Mouse (Mus musculus): ENCODE measurements around the gene Npepps. TPM values are rescaled to one million over a fixed set of nuclear protein-coding genes. Genes with fewer than 3 reads are reported as not detected.

Npepps gene
- polyA plus RNA-seq, 1 experiment from 2014 or later, result 98.7 TPM

DNA sequence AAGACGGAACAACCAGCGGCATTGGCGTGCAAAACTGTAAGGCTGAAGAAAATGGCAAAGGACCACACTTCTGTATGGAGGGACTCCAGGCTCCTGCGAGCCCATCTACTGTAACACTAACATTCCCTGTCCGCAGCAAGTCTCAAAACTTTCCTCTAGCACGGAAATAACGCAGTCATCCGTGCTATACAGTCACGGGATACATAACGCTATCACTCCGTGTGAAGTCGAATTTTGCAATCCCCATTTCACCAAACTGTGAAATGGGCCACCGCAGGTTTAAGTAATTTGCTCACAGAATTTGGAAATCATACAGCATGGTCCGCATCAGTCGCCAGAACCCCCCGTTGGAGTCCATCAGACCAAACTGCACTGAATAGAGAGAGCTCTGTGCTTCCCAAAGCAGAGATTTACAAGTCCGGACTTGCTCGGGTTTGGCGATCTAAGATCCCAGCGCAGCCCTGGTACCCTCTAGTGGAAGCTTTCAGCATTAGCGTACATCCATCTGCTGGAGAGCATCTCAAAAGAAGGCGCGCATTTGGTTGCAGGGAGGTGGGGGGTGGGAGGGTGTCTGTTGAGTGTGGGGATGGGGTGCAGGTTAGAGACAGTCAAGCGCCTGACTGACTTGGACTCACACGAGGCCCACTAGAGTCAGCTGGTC lies 29.6 kb upstream of the Npepps start:
- Histone ChIP-seq H3K27me3 (ENCODE audit: insufficient read depth, poor library complexity, severe bottlenecking) (peaks cover 18% of the 10 kb centered on the region; the same call in 1 of the 2 replicates), H3K4me1 (replicated peaks) (peaks cover 26% of the 10 kb centered on the region), H3K27ac (peak overlapping the region; percentile 82), H3K4me3 (peak overlapping the region; percentile 56), H3K36me3 (no peaks in the 10 kb centered on the region), H3K9me3 (no peaks in the 10 kb centered on the region)
- WGBS, result under 1% methylated on average over 25 of the region's 25 CpGs
- DNase-seq (ENCODE audit: low spot score), result peak; percentile 85

DNA sequence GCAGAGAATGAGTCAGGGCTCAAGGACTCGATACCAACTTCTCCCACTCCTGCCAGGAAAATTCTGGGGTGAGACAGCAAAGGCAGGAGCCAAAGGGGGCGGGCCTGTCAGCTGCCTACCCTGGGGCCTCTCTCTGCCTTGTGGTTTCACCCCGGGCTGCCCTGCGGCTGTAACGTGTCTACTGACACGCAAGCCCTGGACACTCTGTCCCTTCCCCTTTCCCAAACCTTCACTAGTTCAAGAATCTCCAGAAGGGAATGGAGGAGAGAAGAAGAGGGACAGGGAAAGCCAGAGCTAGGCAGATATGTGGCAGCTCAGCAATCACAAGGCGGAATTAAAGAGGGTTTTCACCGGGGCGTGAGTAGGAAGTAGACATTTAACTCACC lies 29.0 kb upstream of the Npepps start:
- H3K9me3 ChIP-seq, result no peaks in the 10 kb centered on the region
- H3K27ac ChIP-seq, result peak overlapping the region; percentile 82
- no peaks in the 10 kb centered on the region for H3K36me3 ChIP-seq
- WGBS, result 4% methylated on average over 9 of the region's 9 CpGs
- H3K4me3 ChIP-seq, result peak overlapping the region; percentile 56
- peak; percentile 25 for DNase-seq (ENCODE audit: low spot score)
- peaks cover 25% of the 10 kb centered on the region for H3K4me1 ChIP-seq (replicated peaks)
- peaks cover 18% of the 10 kb centered on the region; the same call in 1 of the 2 replicates for H3K27me3 ChIP-seq (ENCODE audit: insufficient read depth, poor library complexity, severe bottlenecking)

DNA sequence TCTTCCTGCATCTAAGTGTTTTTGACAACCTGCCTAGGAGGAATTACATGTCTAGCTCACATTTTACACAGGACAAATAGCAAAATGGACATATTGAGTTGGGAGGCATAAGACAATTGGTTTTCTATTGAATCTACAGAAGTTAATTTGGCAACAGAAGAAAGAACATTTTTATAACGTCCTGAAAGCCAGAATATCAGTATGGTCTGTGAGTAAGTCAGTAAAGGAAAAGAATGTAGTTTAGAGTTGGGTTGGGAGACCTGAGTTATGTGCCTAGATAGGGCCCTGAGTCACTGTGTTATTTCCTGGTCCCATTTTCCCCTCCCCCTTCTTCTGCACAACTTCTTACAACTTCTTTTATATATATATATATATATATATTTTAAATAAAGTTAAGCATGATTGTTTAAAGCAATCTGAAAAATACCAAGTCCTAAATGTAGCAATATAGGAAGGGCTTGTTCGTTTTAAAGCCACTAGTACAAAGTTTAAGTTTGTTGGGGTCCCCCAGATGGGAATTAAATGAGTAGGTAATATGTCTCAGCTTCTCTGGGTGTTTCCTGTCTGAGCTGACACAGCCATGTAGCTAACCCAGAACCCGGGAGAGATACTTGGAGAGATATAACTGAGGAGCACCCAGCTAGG lies 28.5 kb upstream of the Npepps start:
- DNase-seq (ENCODE audit: low spot score), result no peak
- WGBS, result 51% methylated on average over 3 of the region's 3 CpGs
- H3K4me3 ChIP-seq, result peak overlapping the region; percentile 56
- H3K9me3 ChIP-seq, result no peaks in the 10 kb centered on the region
- H3K27ac ChIP-seq, result 0 out of 2 replicates have a peak overlapping the region, but pooled peaks have one; percentile 82
- peaks cover 25% of the 10 kb centered on the region for H3K4me1 ChIP-seq (replicated peaks)
- H3K27me3 ChIP-seq (ENCODE audit: insufficient read depth, poor library complexity, severe bottlenecking), result peaks cover 18% of the 10 kb centered on the region; the same call in 1 of the 2 replicates
- no peaks in the 10 kb centered on the region for H3K36me3 ChIP-seq

DNA sequence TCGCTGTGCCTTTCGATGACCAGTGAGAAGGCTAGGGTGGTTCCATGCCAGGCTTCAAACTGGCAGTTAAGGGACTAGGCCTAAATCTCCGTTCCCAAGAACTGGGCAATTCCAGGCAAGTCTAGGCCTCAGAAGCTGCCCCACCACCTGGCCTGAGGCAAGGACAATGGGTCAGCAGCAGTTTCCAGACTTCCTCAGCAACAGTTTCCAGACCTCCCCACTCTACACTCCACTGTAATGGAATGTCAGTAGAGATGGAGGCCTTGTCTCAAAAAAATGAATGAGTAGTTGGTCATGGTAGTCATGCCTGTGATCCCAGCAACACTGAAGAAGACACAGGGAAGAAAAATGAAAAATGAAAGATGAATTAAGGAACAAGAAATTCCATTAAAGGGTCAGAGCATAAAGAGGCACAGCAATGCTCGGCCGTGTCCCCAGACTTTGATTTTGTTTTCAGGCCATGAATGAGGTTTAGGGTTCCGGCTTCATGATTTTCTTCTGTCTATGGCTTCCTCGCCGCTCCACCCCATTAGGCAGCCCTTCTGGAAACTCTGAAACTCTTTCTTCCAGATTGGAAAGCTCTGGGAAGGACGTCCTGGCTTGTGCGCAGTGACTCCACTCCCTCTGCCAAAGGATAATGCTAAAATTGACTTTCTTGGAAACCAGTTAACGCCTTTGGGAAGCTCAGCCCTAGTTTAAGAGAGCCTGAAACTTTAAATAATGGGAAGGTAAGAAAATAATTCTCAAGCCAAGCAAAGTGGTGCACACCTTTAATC lies 27.0 kb upstream of the Npepps start:
- no peaks in the 10 kb centered on the region for H3K9me3 ChIP-seq
- DNase-seq (ENCODE audit: low spot score), result no peak
- H3K36me3 ChIP-seq, result no peaks in the 10 kb centered on the region
- H3K4me3 ChIP-seq, result no peak overlapping the region
- H3K27me3 ChIP-seq (ENCODE audit: insufficient read depth, poor library complexity, severe bottlenecking), result peaks cover 18% of the 10 kb centered on the region; the same call in 1 of the 2 replicates
- WGBS, result 94% methylated on average over 11 of the region's 11 CpGs
- peaks cover 27% of the 10 kb centered on the region for H3K4me1 ChIP-seq (replicated peaks)
- H3K27ac ChIP-seq, result no peak overlapping the region

DNA sequence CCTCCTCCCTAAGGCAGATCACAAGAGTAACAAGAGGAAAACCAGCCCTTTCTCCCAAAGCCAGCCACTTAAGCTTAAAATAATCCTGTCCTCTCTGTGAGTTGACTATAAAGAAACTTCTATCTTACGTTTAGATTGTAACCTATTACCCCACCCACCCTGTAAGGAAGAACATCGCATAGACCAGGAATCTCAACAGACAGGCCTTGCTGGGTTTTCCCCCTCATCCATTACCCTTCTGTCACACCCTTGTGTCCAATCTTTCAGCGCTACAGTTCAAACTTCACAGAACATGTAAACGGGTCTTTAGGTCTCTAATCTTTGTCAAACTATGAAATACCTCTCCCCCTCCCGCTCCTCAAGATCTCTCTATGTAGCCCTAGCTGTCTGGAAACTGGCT lies 24.2 kb upstream of the Npepps start:
- Histone ChIP-seq H3K36me3 (no peaks in the 10 kb centered on the region), H3K4me1 (replicated peaks) (peaks cover 8% of the 10 kb centered on the region), H3K27me3 (ENCODE audit: insufficient read depth, poor library complexity, severe bottlenecking) (peaks cover 5% of the 10 kb centered on the region; the same call in 1 of the 2 replicates), H3K27ac (no peak overlapping the region), H3K9me3 (no peaks in the 10 kb centered on the region), H3K4me3 (no peak overlapping the region)
- no peak for DNase-seq (ENCODE audit: low spot score)
- 89% methylated on average over 5 of the region's 5 CpGs for WGBS

DNA sequence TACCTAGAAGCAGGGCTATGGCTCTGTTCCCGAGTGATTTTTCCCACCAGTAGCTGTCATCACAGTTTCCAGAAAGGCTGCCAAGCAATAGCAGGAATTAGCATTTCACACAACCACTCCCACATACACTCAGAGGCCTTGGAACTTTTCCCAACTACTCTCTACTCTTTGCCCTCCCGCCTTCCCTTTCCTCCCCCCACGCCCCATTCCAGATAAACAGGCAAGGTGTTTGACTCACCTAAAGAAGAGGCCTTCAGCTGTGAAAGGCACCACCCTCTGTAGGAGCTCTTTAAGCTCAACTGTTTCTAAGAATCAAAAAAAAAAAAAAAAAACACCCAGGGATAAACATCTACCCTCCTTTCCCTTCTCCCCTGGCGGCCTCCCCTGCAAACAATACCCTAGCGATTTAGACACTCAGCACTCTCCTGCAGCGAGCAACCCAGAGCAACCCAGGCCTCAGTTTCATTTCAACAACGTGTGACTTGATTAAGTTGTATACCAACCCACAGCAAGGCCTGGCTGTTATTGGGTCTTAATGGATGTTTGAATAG lies 21.9 kb upstream of the Npepps start:
- no peaks in the 10 kb centered on the region for H3K36me3 ChIP-seq
- H3K4me1 ChIP-seq (replicated peaks), result 0 out of 2 replicates have a peak, but pooled peaks cover 3% of the 10 kb centered on the region
- H3K27ac ChIP-seq, result no peak overlapping the region
- no peaks in the 10 kb centered on the region for H3K9me3 ChIP-seq
- H3K27me3 ChIP-seq (ENCODE audit: insufficient read depth, poor library complexity, severe bottlenecking), result no peaks in the 10 kb centered on the region
- WGBS, result 31% methylated on average over 7 of the region's 7 CpGs
- H3K4me3 ChIP-seq, result no peak overlapping the region
- DNase-seq (ENCODE audit: low spot score), result no peak

DNA sequence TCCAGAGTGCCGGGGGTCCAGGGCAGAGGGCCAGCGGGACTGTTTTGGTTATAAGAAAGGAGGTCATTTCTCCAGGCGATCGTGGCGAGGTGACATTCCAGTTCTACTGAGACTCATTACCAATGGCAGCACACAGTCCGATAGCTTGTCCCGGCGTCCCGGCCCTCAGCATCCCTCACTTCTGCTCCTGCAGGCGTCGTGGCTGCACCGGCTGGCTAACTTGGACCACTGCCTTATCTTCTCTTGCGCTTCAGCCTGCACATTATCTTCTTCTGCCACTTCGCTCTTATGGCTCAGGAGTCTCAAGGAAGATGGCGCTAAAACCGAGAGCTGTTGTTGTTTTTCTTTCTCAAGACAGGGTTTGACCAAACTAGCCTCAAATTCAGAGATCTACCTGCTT lies 21.0 kb upstream of the Npepps start:
- H3K4me1 ChIP-seq (replicated peaks), result 0 out of 2 replicates have a peak, but pooled peaks cover 3% of the 10 kb centered on the region
- no peak overlapping the region for H3K4me3 ChIP-seq
- H3K27ac ChIP-seq, result no peak overlapping the region
- H3K9me3 ChIP-seq, result no peaks in the 10 kb centered on the region
- no peaks in the 10 kb centered on the region for H3K36me3 ChIP-seq
- H3K27me3 ChIP-seq (ENCODE audit: insufficient read depth, poor library complexity, severe bottlenecking), result no peaks in the 10 kb centered on the region
- WGBS, result 90% methylated on average over 16 of the region's 16 CpGs
- no peak for DNase-seq (ENCODE audit: low spot score)

DNA sequence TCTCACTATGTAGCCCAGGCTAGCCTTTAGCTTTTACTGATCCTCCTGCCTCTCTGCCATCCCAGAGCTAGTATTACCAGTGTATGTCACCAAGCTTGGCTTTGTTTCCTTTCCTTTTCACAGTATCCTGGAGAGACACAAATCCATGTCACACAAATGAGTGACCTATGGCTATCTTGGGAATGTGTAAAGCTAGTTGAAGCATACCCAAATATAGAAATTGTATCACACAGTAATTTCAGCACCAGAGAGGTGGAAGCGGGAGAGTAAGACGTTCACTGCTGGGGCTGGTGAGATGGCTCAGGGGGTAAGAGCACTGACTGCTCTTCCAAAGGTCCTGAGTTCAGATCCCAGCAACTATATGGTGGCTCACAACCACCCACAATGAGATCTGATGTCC lies 19.5 kb upstream of the Npepps start:
- Histone ChIP-seq H3K36me3 (no peaks in the 10 kb centered on the region), H3K27ac (no peak overlapping the region), H3K27me3 (ENCODE audit: insufficient read depth, poor library complexity, severe bottlenecking) (no peaks in the 10 kb centered on the region), H3K4me1 (replicated peaks) (0 out of 2 replicates have a peak, but pooled peaks cover 3% of the 10 kb centered on the region), H3K9me3 (no peaks in the 10 kb centered on the region), H3K4me3 (no peak overlapping the region)
- no peak for DNase-seq (ENCODE audit: low spot score)
- 91% methylated on average over 2 of the region's 2 CpGs for WGBS

DNA sequence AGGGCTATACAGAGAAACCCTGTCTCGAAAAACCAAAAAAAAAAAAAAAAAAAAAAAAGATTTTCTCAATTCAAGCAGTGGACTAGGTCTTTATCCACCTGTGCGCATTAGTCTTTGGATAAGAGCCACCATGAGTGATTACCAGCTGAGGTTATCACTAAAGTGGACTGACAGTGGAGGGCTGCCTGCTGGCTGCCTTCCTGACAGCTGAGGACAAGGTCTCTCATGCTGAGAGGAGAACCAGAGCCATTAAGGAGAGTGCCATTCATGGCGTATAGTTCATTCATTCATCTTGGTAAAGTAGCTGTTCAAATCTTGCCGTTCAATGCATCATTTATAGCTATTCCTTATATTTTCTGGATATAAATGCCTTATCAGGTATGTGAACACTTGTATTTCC lies 16.1 kb upstream of the Npepps start:
- Histone ChIP-seq H3K9me3 (no peaks in the 10 kb centered on the region), H3K4me1 (replicated peaks) (no peaks in the 10 kb centered on the region), H3K4me3 (no peak overlapping the region), H3K27ac (no peak overlapping the region), H3K27me3 (ENCODE audit: insufficient read depth, poor library complexity, severe bottlenecking) (no peaks in the 10 kb centered on the region), H3K36me3 (no peaks in the 10 kb centered on the region)
- no peak for DNase-seq (ENCODE audit: low spot score)
- WGBS, result 95% methylated on average over 3 of the region's 4 CpGs

DNA sequence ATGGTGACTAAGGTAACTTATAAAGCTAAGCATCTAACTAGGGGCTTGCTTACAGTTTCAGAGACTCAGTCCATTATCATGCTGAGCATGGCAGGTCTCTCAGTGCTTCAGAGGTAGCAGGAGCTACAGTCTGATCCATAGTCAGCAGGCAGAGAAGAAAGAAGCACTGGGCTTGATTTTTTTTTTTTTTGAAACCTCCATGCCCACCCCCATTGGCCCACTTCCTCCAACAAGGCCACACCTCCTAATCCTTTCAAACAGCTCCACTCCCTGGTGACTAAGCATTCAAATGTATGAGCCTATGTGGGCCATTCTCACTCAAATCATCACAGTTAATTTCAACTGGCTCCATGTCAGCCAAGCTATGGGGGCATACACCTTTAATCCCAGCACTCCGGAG lies 12.3 kb upstream of the Npepps start:
- H3K4me1 ChIP-seq (replicated peaks), result peaks cover 13% of the 10 kb centered on the region
- H3K4me3 ChIP-seq, result no peak overlapping the region
- no peak for DNase-seq (ENCODE audit: low spot score)
- H3K27me3 ChIP-seq (ENCODE audit: insufficient read depth, poor library complexity, severe bottlenecking), result no peaks in the 10 kb centered on the region
- no peak overlapping the region for H3K27ac ChIP-seq
- H3K9me3 ChIP-seq, result no peaks in the 10 kb centered on the region
- 91% methylated on average over 1 of the region's 1 CpGs for WGBS
- H3K36me3 ChIP-seq, result no peaks in the 10 kb centered on the region

DNA sequence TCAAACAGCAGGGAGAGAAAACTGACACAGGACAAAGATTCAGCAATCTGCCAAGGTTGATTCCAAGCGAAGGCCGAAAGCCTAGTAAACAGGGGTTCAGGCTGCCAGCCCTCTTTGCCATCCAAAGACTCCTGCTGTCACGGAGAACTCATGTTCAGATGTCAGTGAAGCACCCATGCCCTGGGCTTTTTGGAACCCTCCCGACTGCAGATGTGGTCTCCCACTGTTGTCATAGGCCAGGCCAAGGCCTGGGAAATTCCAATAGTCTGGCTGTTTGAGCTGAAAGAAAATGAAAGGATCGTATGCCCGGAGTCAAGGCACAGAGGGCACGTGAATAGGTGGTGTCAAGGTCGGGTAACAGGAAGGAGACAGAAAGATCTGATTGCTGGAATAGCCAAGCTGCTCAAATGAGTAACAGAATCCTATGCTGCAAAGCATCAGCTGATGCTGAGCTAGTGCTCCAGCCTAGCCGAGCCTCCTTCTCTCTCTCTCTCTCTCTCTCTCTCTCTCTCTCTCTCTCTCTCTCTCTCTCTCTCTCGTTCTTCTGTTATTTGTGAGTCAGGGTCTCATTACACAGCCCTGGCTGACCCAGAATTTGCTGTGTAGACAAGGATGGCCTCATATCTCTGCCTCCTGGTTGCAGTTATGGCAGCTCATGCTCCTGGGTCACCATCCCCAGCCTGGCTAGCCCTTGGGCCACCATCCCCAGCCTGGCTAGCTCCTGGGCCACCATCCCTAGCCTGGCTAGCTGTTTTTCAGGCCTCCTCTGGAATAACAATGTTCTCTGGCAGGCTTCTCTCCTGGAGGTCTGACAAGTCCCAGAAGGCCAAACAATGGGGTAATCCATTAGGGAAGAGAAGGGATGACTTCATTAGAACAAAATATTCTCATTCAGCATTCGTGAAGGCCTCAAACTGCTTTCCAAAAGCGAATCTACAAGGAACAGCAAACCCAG lies 9.1 kb upstream of the Npepps start:
- H3K4me1 ChIP-seq (replicated peaks), result peaks cover 13% of the 10 kb centered on the region
- 45% methylated on average over 12 of the region's 12 CpGs for WGBS
- no peaks in the 10 kb centered on the region for H3K27me3 ChIP-seq (ENCODE audit: insufficient read depth, poor library complexity, severe bottlenecking)
- H3K27ac ChIP-seq, result peak overlapping the region; percentile 74
- peak; percentile 7 for DNase-seq (ENCODE audit: low spot score)
- H3K36me3 ChIP-seq, result no peaks in the 10 kb centered on the region
- H3K4me3 ChIP-seq, result no peak overlapping the region; the same call in 1 of the 2 replicates
- H3K9me3 ChIP-seq, result no peaks in the 10 kb centered on the region

DNA sequence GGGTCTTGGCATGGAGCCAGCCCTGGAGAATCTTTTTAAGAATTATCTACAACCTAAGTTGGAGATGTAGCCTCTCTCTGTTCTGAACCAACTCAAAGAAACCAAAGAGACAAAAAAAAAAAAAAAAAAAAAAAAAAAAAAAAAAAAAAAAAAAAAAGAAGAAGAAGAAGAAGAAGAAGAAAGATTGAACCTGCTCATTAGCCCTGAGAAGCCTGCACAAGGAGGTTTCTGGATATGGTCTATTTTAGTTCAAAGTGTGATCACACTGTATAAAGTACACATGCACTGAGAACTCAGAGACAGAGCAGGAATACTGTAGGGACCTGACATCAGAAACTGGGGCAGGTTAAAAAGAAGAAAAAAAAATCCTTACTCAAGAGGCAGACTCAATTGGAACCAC lies 7.2 kb upstream of the Npepps start:
- no peaks in the 10 kb centered on the region for H3K27me3 ChIP-seq (ENCODE audit: insufficient read depth, poor library complexity, severe bottlenecking)
- no peak overlapping the region for H3K4me3 ChIP-seq
- no peak for DNase-seq (ENCODE audit: low spot score)
- H3K36me3 ChIP-seq, result no peaks in the 10 kb centered on the region
- no peak overlapping the region for H3K27ac ChIP-seq
- H3K9me3 ChIP-seq, result no peaks in the 10 kb centered on the region
- H3K4me1 ChIP-seq (replicated peaks), result peaks cover 13% of the 10 kb centered on the region

Measured in hindbrain, embryonic 10.5 days (tissue).